Mouse (Mus musculus): Measurements from ENCODE around the gene Thoc5.
A peak's percentile ranks its signal among the peaks of the same experiment; 100 is the strongest.

The Thoc5 gene

DNA sequence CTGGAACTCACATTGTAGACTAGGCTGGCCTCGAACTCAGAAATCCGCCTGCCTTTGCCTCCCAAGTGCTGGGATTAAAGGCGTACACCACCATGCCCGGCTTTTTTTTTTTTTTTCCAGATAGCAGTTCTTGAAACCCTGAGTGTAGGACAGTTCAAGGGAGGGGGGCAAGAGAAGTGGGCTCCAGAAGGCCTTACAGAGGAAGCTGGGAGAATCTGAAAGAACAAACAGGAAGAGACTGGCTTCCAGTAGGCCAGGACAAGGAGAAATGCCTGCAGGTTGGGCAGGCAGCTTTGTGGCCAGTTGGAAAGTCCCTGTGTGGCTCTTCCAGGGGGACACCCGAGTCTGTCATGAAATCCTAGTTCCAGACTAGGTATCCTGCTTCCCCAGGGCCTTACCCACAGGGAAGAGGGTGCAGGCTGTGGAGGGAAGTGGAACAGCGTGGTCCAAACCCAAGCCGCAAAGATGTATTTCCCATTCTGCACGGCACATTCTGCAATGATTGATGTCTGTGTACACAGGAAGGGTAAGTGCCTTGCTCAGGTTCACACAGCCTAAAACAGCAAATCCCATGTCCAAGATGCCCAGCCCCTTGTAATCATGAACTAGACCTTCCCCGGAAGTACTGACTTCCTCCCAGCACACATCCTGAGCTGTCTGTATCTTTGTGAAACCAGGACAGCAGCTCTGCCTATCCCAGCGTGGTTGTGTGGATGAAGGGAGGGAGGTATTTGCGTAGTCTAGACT lies 79.4 kb downstream of the Thoc5 start:
- DNase-seq (ENCODE audit: extremely low spot score): no peak

DNA sequence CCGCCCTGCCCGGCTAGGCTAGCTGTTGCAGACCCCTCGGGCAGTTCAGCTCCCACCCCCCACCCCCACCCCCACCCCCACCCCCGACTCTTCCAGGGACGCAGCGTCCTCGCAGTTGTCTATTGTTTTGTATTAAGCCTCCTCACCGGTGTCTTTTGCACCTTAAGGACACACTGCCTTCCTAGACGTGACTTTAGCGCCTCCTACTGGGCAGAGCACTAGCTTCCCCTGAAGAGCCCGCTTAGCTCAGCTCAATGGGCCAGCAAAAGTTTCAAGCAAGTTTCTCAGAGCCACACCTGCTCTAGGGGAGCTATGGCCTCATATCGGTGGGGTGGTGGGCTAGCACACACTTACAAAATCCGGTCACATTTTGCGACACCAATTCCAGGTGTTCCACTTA lies 80.5 kb downstream of the Thoc5 start:
- DNase-seq (ENCODE audit: extremely low spot score): peak; percentile 56
